14 mouse cellular contexts compared by ENCODE assay signal in genomic region chr8:128528591-128529383, GRCm38 (mm10).
A peak's percentile ranks its signal among the peaks of the same experiment; 100 is the strongest.
DNase-seq lines count a peak whose midpoint lies in the region; ATAC-seq lines count a peak whose summit lies in the region.
"Had no signal": no experiment of that assay in that cellular context is flagged by ENCODE, and none has a peak within 500 bp of the region (broad histone marks: within the 10 kb centered on the region; RNA-seq: fewer than 3 reads in every experiment).

No protein-coding gene starts in this region.

- 20% methylated on average over 8 of the region's 8 CpGs for WGBS in hindbrain, embryonic 11.5 days
- 5% methylated on average over 8 of the region's 8 CpGs for WGBS in midbrain, embryonic 16.5 days

- H3K4me2 ChIP-seq in hindbrain, embryonic 11.5 days (replicated peaks; ENCODE audit: low read depth, low read length) = no peak overlapping the region
- peak overlapping the region; percentile 18 for H3K4me2 ChIP-seq in midbrain, embryonic 16.5 days (ENCODE audit: low read length)
- H3K4me2 ChIP-seq: heart, embryonic 13.5 days; limb, embryonic 15.5 days; stomach, embryonic 15.5 days had no signal

- no peaks in the 10 kb centered on the region for H3K27me3 ChIP-seq in hindbrain, embryonic 11.5 days (ENCODE audit: control insufficient read depth, insufficient read depth, low read length)
- H3K27me3 ChIP-seq in midbrain, embryonic 16.5 days (ENCODE audit: control insufficient read depth, insufficient read depth, low read depth, low read length) = no peaks in the 10 kb centered on the region
- H3K27me3 ChIP-seq: heart, embryonic 13.5 days; limb, embryonic 15.5 days; stomach, embryonic 15.5 days had no signal

- peak overlapping the region; percentile 71 for H3K27ac ChIP-seq in hindbrain, embryonic 11.5 days (ENCODE audit: low read depth, low read length)
- peak overlapping the region; percentile 73 for H3K27ac ChIP-seq in midbrain, embryonic 16.5 days (ENCODE audit: low read length)
- H3K27ac ChIP-seq: heart, embryonic 13.5 days; limb, embryonic 15.5 days; stomach, embryonic 15.5 days had no signal

- DNase-seq in embryo, embryonic 11 days = peak; percentile 60
- DNase-seq in hindbrain, embryonic 11.5 days (ENCODE audit: low spot score) = peak; percentile 56
- DNase-seq in lung, postnatal 36 days = no peak
- no peak for DNase-seq in adrenal gland, adult (ENCODE audit: inconsistent age in 2 of 2, low spot score in 1 of 2)
- DNase-seq in cerebellum, adult 9-10 months = no peak
- DNase-seq in left cerebral cortex, postnatal 36 days (ENCODE audit: low spot score in 2 of 2) = no peak
- DNase-seq: kidney, postnatal 36 days; lung, postnatal 10 days had no signal

- ATAC-seq in activated CD4-positive, CD25-positive, alpha-beta regulatory T cell, adult 4 months = peak; percentile 18
- peak; percentile 93 for ATAC-seq in hindbrain, embryonic 11.5 days (ENCODE audit: low FRiP score)
- ATAC-seq in midbrain, embryonic 16.5 days = peak; percentile 94

- no peaks in the 10 kb centered on the region for H3K9me3 ChIP-seq in hindbrain, embryonic 11.5 days (ENCODE audit: control insufficient read depth, low read length)
- no peaks in the 10 kb centered on the region for H3K9me3 ChIP-seq in midbrain, embryonic 16.5 days (replicated peaks; ENCODE audit: control insufficient read depth, low read length, poor library complexity, severe bottlenecking)
- H3K9me3 ChIP-seq: heart, embryonic 13.5 days; limb, embryonic 15.5 days; stomach, embryonic 15.5 days had no signal

- H3K9ac ChIP-seq in hindbrain, embryonic 11.5 days (ENCODE audit: low read depth, low read length) = no peak overlapping the region; the same call in 1 of the 2 replicates
- no peak overlapping the region for H3K9ac ChIP-seq in midbrain, embryonic 16.5 days (ENCODE audit: low read depth, low read length)
- H3K9ac ChIP-seq: heart, embryonic 13.5 days; limb, embryonic 15.5 days; stomach, embryonic 15.5 days had no signal

- intact Hi-C loops in left cerebral cortex, postnatal 36 days (cut with DNase I) = no loop called here

- H3K4me3 ChIP-seq in hindbrain, embryonic 11.5 days (ENCODE audit: low read depth, low read length) = no peak overlapping the region
- H3K4me3 ChIP-seq in midbrain, embryonic 16.5 days (ENCODE audit: low read depth, low read length) = no peak overlapping the region
- H3K4me3 ChIP-seq: erythroblast, embryonic 14.5 days; heart, embryonic 13.5 days; limb, embryonic 15.5 days; stomach, embryonic 15.5 days had no signal

- H3K36me3 ChIP-seq in hindbrain, embryonic 11.5 days (ENCODE audit: control insufficient read depth, insufficient read depth, low read length) = no peaks in the 10 kb centered on the region
- H3K36me3 ChIP-seq in midbrain, embryonic 16.5 days (ENCODE audit: control insufficient read depth, insufficient read depth, low read length) = no peaks in the 10 kb centered on the region
- H3K36me3 ChIP-seq: heart, embryonic 13.5 days; limb, embryonic 15.5 days; stomach, embryonic 15.5 days had no signal

- peaks cover 4% of the 10 kb centered on the region; the same call in 1 of the 2 replicates for H3K4me1 ChIP-seq in hindbrain, embryonic 11.5 days (replicated peaks; ENCODE audit: control insufficient read depth, insufficient read depth, low read length)
- peaks cover 9% of the 10 kb centered on the region; the same call in 1 of the 2 replicates for H3K4me1 ChIP-seq in midbrain, embryonic 16.5 days (ENCODE audit: control insufficient read depth, insufficient read depth, low read length)
- H3K4me1 ChIP-seq: stomach, embryonic 15.5 days had no signal

Comparison
In these comparisons a context has a peak if more than half of its experiments do, and no peak if none do; other contexts are left out.
1. ATAC-seq: peak in every context shown above with its lines; median percentile 94 in midbrain, embryonic 16.5 days; 93 in hindbrain, embryonic 11.5 days; 18 in activated CD4-positive, CD25-positive, alpha-beta regulatory T cell, adult 4 months.
2. DNase-seq: peak in embryo, embryonic 11 days (single experiment) and hindbrain, embryonic 11.5 days (single experiment); none in lung, postnatal 36 days (single experiment), adrenal gland, adult (0 of 2), cerebellum, adult 9-10 months (single experiment) and left cerebral cortex, postnatal 36 days (0 of 2).